17 mouse cellular contexts compared by ENCODE assay signal in the genomic region with DNA sequence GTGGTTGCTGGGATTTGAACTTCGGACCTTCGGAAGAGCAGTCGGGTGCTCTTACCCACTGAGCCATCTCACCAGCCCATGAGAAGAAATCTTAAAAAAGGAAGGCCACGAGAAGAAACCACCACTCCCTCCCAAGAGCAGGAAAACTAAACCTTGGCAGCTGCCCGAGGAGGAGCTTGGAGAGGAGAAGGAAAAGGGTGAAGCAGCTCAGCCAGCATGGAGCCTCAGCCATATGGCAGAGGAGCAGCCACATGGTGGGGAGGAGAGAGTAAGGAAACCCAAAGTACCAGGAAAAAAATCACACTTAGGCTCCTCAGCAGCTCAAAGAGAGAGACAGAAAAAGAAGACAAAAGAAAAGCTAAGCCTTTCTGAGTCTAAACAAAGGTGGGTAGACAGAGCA.
DNase-seq lines count a peak whose midpoint lies in the region; ATAC-seq and TF ChIP-seq lines count a peak whose summit lies in the region.
"Had no signal": no experiment of that assay in that cellular context is flagged by ENCODE, and none has a peak within 500 bp of the region (broad histone marks: within the 10 kb centered on the region; RNA-seq: fewer than 3 reads in every experiment).

No protein-coding gene starts in this region.

- peak; percentile 65 to 66 for DNase-seq in right cerebral cortex, postnatal 10 days (ENCODE audit: low spot score in 2 of 2)
- no peak for DNase-seq in right cerebral cortex, postnatal 14 days
- DNase-seq in forebrain, postnatal 0 days, result peak; percentile 76
- no peak for DNase-seq in thymus, postnatal 4 days
- no peak for DNase-seq in spleen, postnatal 4 days (ENCODE audit: low spot score in 2 of 2)
- DNase-seq in MN1 (ENCODE audit: low spot score), result no peak
- DNase-seq: adrenal gland, adult 8-10 months; kidney, postnatal 10 days; liver, embryonic 13.5 days; thymus, postnatal 25 days had no signal

- H3K4me1 ChIP-seq in forebrain, embryonic 15.5 days, result peaks cover 26% of the 10 kb centered on the region
- H3K4me1 ChIP-seq in forebrain, embryonic 12.5 days, result peaks cover 13% of the 10 kb centered on the region
- H3K4me1 ChIP-seq in forebrain, postnatal 0 days (ENCODE audit: insufficient read depth), result peaks cover 6% of the 10 kb centered on the region; the same call in 1 of the 2 replicates

- WGBS in forebrain, embryonic 15.5 days, result 77% methylated on average over 5 of the region's 5 CpGs
- 90% methylated on average over 5 of the region's 5 CpGs for WGBS in forebrain, embryonic 12.5 days
- WGBS in forebrain, postnatal 0 days, result 74% methylated on average over 5 of the region's 5 CpGs

- no peak overlapping the region for H3K4me2 ChIP-seq in forebrain, embryonic 15.5 days (replicated peaks)
- no peak overlapping the region for H3K4me2 ChIP-seq in forebrain, embryonic 12.5 days
- H3K4me2 ChIP-seq in forebrain, postnatal 0 days (ENCODE audit: low read depth), result no peak overlapping the region
- H3K4me2 ChIP-seq: heart, embryonic 15.5 days; hindbrain, embryonic 12.5 days; intestine, embryonic 15.5 days; liver, embryonic 13.5 days; midbrain, embryonic 12.5 days; stomach, embryonic 15.5 days had no signal

- TF ChIP-seq CTCF in forebrain, postnatal 0 days (IDR thresholded peaks at IDR 0.05; ENCODE audit: low read depth), result no peak

- no peaks in the 10 kb centered on the region for H3K36me3 ChIP-seq in forebrain, embryonic 15.5 days
- H3K36me3 ChIP-seq in forebrain, embryonic 12.5 days (replicated peaks), result no peaks in the 10 kb centered on the region
- no peaks in the 10 kb centered on the region for H3K36me3 ChIP-seq in forebrain, postnatal 0 days (ENCODE audit: insufficient read depth)
- H3K36me3 ChIP-seq: heart, embryonic 15.5 days; hindbrain, embryonic 12.5 days; intestine, embryonic 15.5 days; liver, embryonic 13.5 days; midbrain, embryonic 12.5 days; stomach, embryonic 15.5 days had no signal

- H3K27ac ChIP-seq in forebrain, embryonic 15.5 days (replicated peaks), result peak overlapping the region; percentile 12; the same call in 1 of the 2 replicates
- H3K27ac ChIP-seq in forebrain, embryonic 12.5 days, result no peak overlapping the region
- H3K27ac ChIP-seq in forebrain, postnatal 0 days (ENCODE audit: low read depth, low read length), result 0 out of 2 replicates have a peak overlapping the region, but pooled peaks have one; percentile 0
- H3K27ac ChIP-seq: hindbrain, embryonic 12.5 days; liver, embryonic 13.5 days; midbrain, embryonic 12.5 days had no signal

- H3K9me3 ChIP-seq in forebrain, embryonic 15.5 days, result no peaks in the 10 kb centered on the region
- no peaks in the 10 kb centered on the region for H3K9me3 ChIP-seq in forebrain, embryonic 12.5 days
- H3K9me3 ChIP-seq in forebrain, postnatal 0 days (ENCODE audit: low read length), result no peaks in the 10 kb centered on the region
- H3K9me3 ChIP-seq: heart, embryonic 15.5 days; hindbrain, embryonic 12.5 days; intestine, embryonic 15.5 days; liver, embryonic 13.5 days; midbrain, embryonic 12.5 days; stomach, embryonic 15.5 days had no signal

- no peak for ATAC-seq in forebrain, embryonic 15.5 days (replicated peaks)
- no peak for ATAC-seq in forebrain, embryonic 12.5 days (ENCODE audit: low FRiP score)
- peak; percentile 63; the same call in 1 of the 2 replicates for ATAC-seq in forebrain, postnatal 0 days
- ATAC-seq: intestine, embryonic 15.5 days had no signal

- H3K4me3 ChIP-seq in forebrain, embryonic 15.5 days, result no peak overlapping the region
- H3K4me3 ChIP-seq in forebrain, embryonic 12.5 days (replicated peaks), result no peak overlapping the region
- H3K4me3 ChIP-seq in forebrain, postnatal 0 days (ENCODE audit: low read depth, low read length), result no peak overlapping the region
- H3K4me3 ChIP-seq: heart, embryonic 15.5 days; hindbrain, embryonic 12.5 days; intestine, embryonic 15.5 days; liver, embryonic 13.5 days; midbrain, embryonic 12.5 days; stomach, embryonic 15.5 days had no signal

- no peak overlapping the region for H3K9ac ChIP-seq in forebrain, embryonic 15.5 days (replicated peaks)
- no peak overlapping the region for H3K9ac ChIP-seq in forebrain, embryonic 12.5 days
- no peak overlapping the region for H3K9ac ChIP-seq in forebrain, postnatal 0 days
- H3K9ac ChIP-seq: heart, embryonic 15.5 days; hindbrain, embryonic 12.5 days; intestine, embryonic 15.5 days; liver, embryonic 13.5 days; midbrain, embryonic 12.5 days; stomach, embryonic 15.5 days had no signal

- no peaks in the 10 kb centered on the region for H3K27me3 ChIP-seq in forebrain, embryonic 15.5 days
- no peaks in the 10 kb centered on the region for H3K27me3 ChIP-seq in forebrain, embryonic 12.5 days
- H3K27me3 ChIP-seq in forebrain, postnatal 0 days (ENCODE audit: insufficient read depth, low read length), result no peaks in the 10 kb centered on the region
- H3K27me3 ChIP-seq: heart, embryonic 15.5 days; hindbrain, embryonic 12.5 days; intestine, embryonic 15.5 days; liver, embryonic 13.5 days; stomach, embryonic 15.5 days had no signal

Comparison
In these comparisons a context has a peak if more than half of its experiments do, and no peak if none do; other contexts are left out.
1. DNase-seq: peak in right cerebral cortex, postnatal 10 days (2 of 2) and forebrain, postnatal 0 days (single experiment); none in right cerebral cortex, postnatal 14 days (single experiment), thymus, postnatal 4 days (single experiment), spleen, postnatal 4 days (0 of 2) and MN1 (single experiment).